Mouse (Mus musculus) forebrain, embryonic 12.5 days (tissue): Measurements from ENCODE around the gene Il17re. TPM values are rescaled to one million over a fixed set of nuclear protein-coding genes. Genes with fewer than 3 reads are reported as not detected.

Source experiments
- ATAC-seq: fragments of 200-750 bp; cut with Nextera tagmentation; 2 replicates; pipeline ENCODE4 v1.8.0; 2017; ENCODE audit warnings: moderate TSS enrichment; ENCODE audit not compliant: low FRiP score
- H3K27ac ChIP-seq: fragments of 300-500 bp; sonication (generic); 2 replicates; pipeline ENCODE4 v1.5.1; 2016; ENCODE audit warnings: mild to moderate bottlenecking
- H3K27me3 ChIP-seq: fragments of 300-500 bp; sonication (generic); 2 replicates; pipeline ENCODE4 v1.6.1; 2016; ENCODE audit warnings: mild to moderate bottlenecking
- H3K36me3 ChIP-seq: fragments of 300-500 bp; sonication (generic); replicated peaks from 2 replicates; pipeline ENCODE4 v1.6.1; 2016; ENCODE audit warnings: mild to moderate bottlenecking
- H3K4me1 ChIP-seq: fragments of 300-500 bp; sonication (generic); 2 replicates; pipeline ENCODE4 v1.6.1; 2016
- H3K4me2 ChIP-seq: fragments of 300-500 bp; sonication (generic); 2 replicates; pipeline ENCODE4 v1.6.1; 2016; ENCODE audit warnings: mild to moderate bottlenecking, moderate library complexity
- H3K4me3 ChIP-seq: fragments of 300-500 bp; sonication (generic); replicated peaks from 2 replicates; pipeline ENCODE4 v1.5.1; 2016; ENCODE audit warnings: mild to moderate bottlenecking
- H3K9ac ChIP-seq: fragments of 300-500 bp; sonication (generic); 2 replicates; pipeline ENCODE4 v1.6.1; 2016; ENCODE audit warnings: mild to moderate bottlenecking
- H3K9me3 ChIP-seq: fragments of 300-500 bp; sonication (generic); 2 replicates; pipeline ENCODE4 v1.6.1; 2016
- WGBS: fragments of 180-500 bp; shearing (Covaris S2); methylation state at CpG from one replicate; pipeline ENCODE4 v1.1.7; 2016; 5-methylcytosine and 5-hydroxymethylcytosine counted together
- polyA plus RNA-seq: library from polyadenylated mRNA; unstranded; fragments of >200 nt; fragmentation: Nextera tagmentation; extraction: Ambion mirVana; gene quantifications from 2 replicates; pipeline ENCODE4 v1.2.1, GENCODE M21; 2016

Gene Il17re
- polyA plus RNA-seq, 1 experiment from 2014 or later: 0.55 TPM

GRCm38 (mm10) chr6:113447639-113448038, 10.6 kb upstream of the Il17re start:
- H3K4me2 ChIP-seq: no peak overlapping the region
- WGBS: 93% methylated on average over 4 of the region's 4 CpGs
- no peak overlapping the region for H3K9ac ChIP-seq
- peaks cover 37% of the 10 kb centered on the region for H3K36me3 ChIP-seq
- no peak overlapping the region for H3K4me3 ChIP-seq
- no peak overlapping the region for H3K27ac ChIP-seq
- H3K4me1 ChIP-seq: peaks cover 9% of the 10 kb centered on the region
- H3K9me3 ChIP-seq: no peaks in the 10 kb centered on the region
- H3K27me3 ChIP-seq: no peaks in the 10 kb centered on the region
- ATAC-seq: no peak

- Histone ChIP-seq H3K27ac (no peak overlapping the region), H3K4me2 (no peak overlapping the region), H3K27me3 (no peaks in the 10 kb centered on the region), H3K9me3 (no peaks in the 10 kb centered on the region), H3K9ac (no peak overlapping the region), H3K4me1 (no peaks in the 10 kb centered on the region), H3K36me3 (peaks cover 22% of the 10 kb centered on the region), H3K4me3 (no peak overlapping the region)
- 82% methylated on average over 2 of the region's 2 CpGs for WGBS
- ATAC-seq: no peak
Measured at GRCm38 (mm10) chr6:113451839-113452238, 6.4 kb upstream of the Il17re start.

- ATAC-seq: no peak
- Histone ChIP-seq H3K9ac (no peak overlapping the region), H3K9me3 (no peaks in the 10 kb centered on the region), H3K27ac (no peak overlapping the region), H3K4me3 (no peak overlapping the region), H3K36me3 (no peaks in the 10 kb centered on the region), H3K4me2 (no peak overlapping the region), H3K27me3 (peaks cover 7% of the 10 kb centered on the region; the same call in 1 of the 2 replicates), H3K4me1 (no peaks in the 10 kb centered on the region)
- 76% methylated on average over 5 of the region's 5 CpGs for WGBS
Measured at GRCm38 (mm10) chr6:113455007-113455406, 3.3 kb upstream of the Il17re start.

GRCm38 (mm10) chr6:113458635-113459034, 351 bp downstream of the Il17re start:
- no peak for ATAC-seq
- no peaks in the 10 kb centered on the region for H3K4me1 ChIP-seq
- H3K27me3 ChIP-seq: peaks cover 13% of the 10 kb centered on the region; the same call in 1 of the 2 replicates
- no peak overlapping the region for H3K4me3 ChIP-seq
- H3K27ac ChIP-seq: no peak overlapping the region
- 77% methylated on average over 10 of the region's 10 CpGs for WGBS
- no peaks in the 10 kb centered on the region for H3K36me3 ChIP-seq
- H3K9me3 ChIP-seq: no peaks in the 10 kb centered on the region
- H3K4me2 ChIP-seq: no peak overlapping the region
- no peak overlapping the region for H3K9ac ChIP-seq

GRCm38 (mm10) chr6:113464040-113464439, 5.8 kb downstream of the Il17re start:
- Histone ChIP-seq H3K9me3 (no peaks in the 10 kb centered on the region), H3K9ac (no peak overlapping the region), H3K4me3 (no peak overlapping the region), H3K4me1 (no peaks in the 10 kb centered on the region; the same call in 1 of the 2 replicates), H3K27me3 (peaks cover 24% of the 10 kb centered on the region), H3K27ac (no peak overlapping the region), H3K36me3 (no peaks in the 10 kb centered on the region), H3K4me2 (no peak overlapping the region)
- WGBS: 75% methylated on average over 7 of the region's 7 CpGs
- no peak for ATAC-seq

GRCm38 (mm10) chr6:113465602-113466001, 7.3 kb downstream of the Il17re start:
- Histone ChIP-seq H3K9me3 (no peaks in the 10 kb centered on the region), H3K9ac (no peak overlapping the region), H3K27ac (no peak overlapping the region), H3K27me3 (peaks cover 40% of the 10 kb centered on the region), H3K4me2 (no peak overlapping the region), H3K36me3 (no peaks in the 10 kb centered on the region), H3K4me3 (no peak overlapping the region), H3K4me1 (peaks cover 7% of the 10 kb centered on the region)
- WGBS: 58% methylated on average over 5 of the region's 5 CpGs
- ATAC-seq: no peak

GRCm38 (mm10) chr6:113468512-113468911, 10.2 kb downstream of the Il17re start:
- Histone ChIP-seq H3K36me3 (no peaks in the 10 kb centered on the region), H3K4me3 (no peak overlapping the region), H3K27me3 (peaks cover 55% of the 10 kb centered on the region), H3K9ac (no peak overlapping the region), H3K9me3 (no peaks in the 10 kb centered on the region), H3K4me2 (peak overlapping the region; percentile 59; the same call in 1 of the 2 replicates), H3K4me1 (peaks cover 11% of the 10 kb centered on the region), H3K27ac (no peak overlapping the region)
- WGBS: 62% methylated on average over 3 of the region's 3 CpGs
- ATAC-seq: no peak

GRCm38 (mm10) chr6:113469021-113469420, 10.7 kb downstream of the Il17re start:
- H3K4me3 ChIP-seq: peak overlapping the region; percentile 35
- peaks cover 11% of the 10 kb centered on the region for H3K4me1 ChIP-seq
- peaks cover 55% of the 10 kb centered on the region for H3K27me3 ChIP-seq
- peak overlapping the region; percentile 33 for H3K9ac ChIP-seq
- no peaks in the 10 kb centered on the region for H3K9me3 ChIP-seq
- 8% methylated on average over 9 of the region's 9 CpGs for WGBS
- no peaks in the 10 kb centered on the region for H3K36me3 ChIP-seq
- H3K4me2 ChIP-seq: peak overlapping the region; percentile 59
- ATAC-seq: peak; percentile 62
- H3K27ac ChIP-seq: no peak overlapping the region

- Histone ChIP-seq H3K4me3 (peak overlapping the region; percentile 35), H3K9ac (peak overlapping the region; percentile 33), H3K4me2 (peak overlapping the region; percentile 59), H3K27me3 (peaks cover 55% of the 10 kb centered on the region), H3K4me1 (peaks cover 11% of the 10 kb centered on the region), H3K9me3 (no peaks in the 10 kb centered on the region), H3K36me3 (no peaks in the 10 kb centered on the region), H3K27ac (no peak overlapping the region)
- peak; percentile 79 for ATAC-seq
- WGBS: 1% methylated on average over 30 of the region's 31 CpGs
Measured at GRCm38 (mm10) chr6:113469432-113469831, 11.1 kb downstream of the Il17re start.

- H3K27me3 ChIP-seq: peaks cover 49% of the 10 kb centered on the region
- H3K4me1 ChIP-seq: peaks cover 11% of the 10 kb centered on the region
- H3K4me3 ChIP-seq: no peak within 1 kb of the TSS
- peak within 1 kb of the TSS; percentile 17 for H3K9ac ChIP-seq
- no peaks in the 10 kb centered on the region for H3K36me3 ChIP-seq
- no peak within 1 kb of the TSS for H3K4me2 ChIP-seq
- 19% methylated on average over 12 of the region's 12 CpGs for WGBS
- no peak within 1 kb of the TSS for H3K27ac ChIP-seq
- H3K9me3 ChIP-seq: no peaks in the 10 kb centered on the region
- ATAC-seq: no peak
Measured at GRCm38 (mm10) chr6:113471297-113471936, 13.1 kb downstream of the Il17re start, which contains the start of gene Il17rc. Gene Il17rc, plus strand, starts transcription at chr6:113471427.

GRCm38 (mm10) chr6:113472061-113472460, 13.8 kb downstream of the Il17re start:
- Histone ChIP-seq H3K27me3 (peaks cover 54% of the 10 kb centered on the region), H3K36me3 (no peaks in the 10 kb centered on the region), H3K4me1 (peaks cover 11% of the 10 kb centered on the region), H3K9ac (no peak overlapping the region; the same call in 1 of the 2 replicates), H3K4me2 (no peak overlapping the region), H3K9me3 (no peaks in the 10 kb centered on the region), H3K4me3 (no peak overlapping the region), H3K27ac (no peak overlapping the region)
- 68% methylated on average over 10 of the region's 10 CpGs for WGBS
- no peak for ATAC-seq

- Histone ChIP-seq H3K27ac (no peak overlapping the region), H3K4me2 (no peak overlapping the region), H3K36me3 (no peaks in the 10 kb centered on the region), H3K4me1 (peaks cover 11% of the 10 kb centered on the region), H3K9ac (no peak overlapping the region), H3K4me3 (no peak overlapping the region), H3K9me3 (no peaks in the 10 kb centered on the region), H3K27me3 (peaks cover 57% of the 10 kb centered on the region)
- 84% methylated on average over 2 of the region's 2 CpGs for WGBS
- ATAC-seq: no peak
Measured at GRCm38 (mm10) chr6:113473246-113473645, 15.0 kb downstream of the Il17re start.

- peaks cover 57% of the 10 kb centered on the region for H3K27me3 ChIP-seq
- no peak overlapping the region for H3K4me2 ChIP-seq
- ATAC-seq: no peak
- H3K36me3 ChIP-seq: no peaks in the 10 kb centered on the region
- H3K27ac ChIP-seq: no peak overlapping the region
- no peaks in the 10 kb centered on the region for H3K9me3 ChIP-seq
- no peak overlapping the region for H3K4me3 ChIP-seq
- WGBS: 87% methylated on average over 6 of the region's 6 CpGs
- H3K4me1 ChIP-seq: peaks cover 11% of the 10 kb centered on the region
- no peak overlapping the region for H3K9ac ChIP-seq
Measured at GRCm38 (mm10) chr6:113473715-113474114, 15.4 kb downstream of the Il17re start.
